Mouse (Mus musculus): Measurements from ENCODE around the gene Daw1.

Daw1 gene

DNA sequence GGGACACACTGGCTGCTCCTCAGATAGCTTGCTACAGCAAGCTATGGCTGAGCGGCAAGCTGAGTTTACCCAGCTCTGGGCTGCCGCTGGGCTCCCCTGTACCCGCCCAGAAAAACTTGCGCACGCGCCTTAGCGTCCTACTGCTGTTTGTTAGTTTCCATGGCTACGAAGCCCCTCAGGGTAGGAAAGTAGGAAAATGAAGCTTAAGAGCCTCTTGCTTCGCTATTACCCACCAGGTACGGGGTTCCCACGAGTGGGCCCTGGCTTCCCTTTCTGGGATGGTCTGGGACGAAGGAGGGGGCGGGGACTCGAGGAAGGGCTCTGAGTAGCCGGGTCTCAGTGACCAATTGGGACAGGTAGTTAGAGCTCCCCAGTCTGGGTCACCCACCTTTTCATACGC is at the start of gene Daw1:
Daw1 (plus strand) TSS at position 150 of the 400 bp plus-strand sequence.
- DNase-seq (ENCODE audit: inconsistent ontology term): peak; percentile 79

DNA sequence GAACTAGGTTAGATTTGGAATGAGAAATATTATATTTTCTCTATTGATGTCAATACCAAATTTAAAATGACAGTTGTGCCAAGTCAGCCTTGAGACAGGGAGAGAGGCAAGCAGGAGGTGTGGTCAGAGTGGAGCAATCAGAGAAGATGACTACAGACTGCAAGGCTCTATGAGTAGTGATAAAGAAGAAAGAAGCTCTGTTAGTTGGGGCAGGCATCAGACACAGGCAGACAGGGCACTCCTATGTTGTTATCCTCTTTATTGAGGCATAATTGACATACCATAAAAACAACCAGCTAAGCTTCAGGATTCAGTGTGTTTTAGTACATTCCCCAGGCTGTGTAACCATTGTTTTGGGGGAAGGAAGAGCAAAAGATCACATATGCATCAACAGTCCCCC is 48.6 kb upstream of the Daw1 start:
- no peak for DNase-seq (ENCODE audit: inconsistent ontology term)

DNA sequence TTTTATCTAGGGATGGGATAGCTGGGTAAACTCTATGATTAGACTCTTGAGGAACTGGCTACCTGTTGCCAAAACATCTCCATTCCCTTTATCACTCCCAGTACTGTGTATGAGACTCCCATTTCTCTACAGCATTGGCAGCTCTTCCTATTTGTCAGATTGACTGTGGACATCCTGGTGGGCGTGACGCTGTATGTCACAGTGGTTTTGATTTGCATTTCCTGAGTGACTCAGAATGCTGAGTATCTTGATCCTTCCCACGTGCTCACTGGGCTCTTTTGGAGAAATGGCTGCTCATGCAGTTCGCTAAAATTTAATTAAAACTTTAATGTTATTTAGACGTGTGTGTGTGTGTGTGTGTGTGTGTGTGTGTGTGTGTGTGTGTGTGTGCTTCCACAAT is 47.8 kb upstream of the Daw1 start:
- no peak for DNase-seq (ENCODE audit: inconsistent ontology term)

DNA sequence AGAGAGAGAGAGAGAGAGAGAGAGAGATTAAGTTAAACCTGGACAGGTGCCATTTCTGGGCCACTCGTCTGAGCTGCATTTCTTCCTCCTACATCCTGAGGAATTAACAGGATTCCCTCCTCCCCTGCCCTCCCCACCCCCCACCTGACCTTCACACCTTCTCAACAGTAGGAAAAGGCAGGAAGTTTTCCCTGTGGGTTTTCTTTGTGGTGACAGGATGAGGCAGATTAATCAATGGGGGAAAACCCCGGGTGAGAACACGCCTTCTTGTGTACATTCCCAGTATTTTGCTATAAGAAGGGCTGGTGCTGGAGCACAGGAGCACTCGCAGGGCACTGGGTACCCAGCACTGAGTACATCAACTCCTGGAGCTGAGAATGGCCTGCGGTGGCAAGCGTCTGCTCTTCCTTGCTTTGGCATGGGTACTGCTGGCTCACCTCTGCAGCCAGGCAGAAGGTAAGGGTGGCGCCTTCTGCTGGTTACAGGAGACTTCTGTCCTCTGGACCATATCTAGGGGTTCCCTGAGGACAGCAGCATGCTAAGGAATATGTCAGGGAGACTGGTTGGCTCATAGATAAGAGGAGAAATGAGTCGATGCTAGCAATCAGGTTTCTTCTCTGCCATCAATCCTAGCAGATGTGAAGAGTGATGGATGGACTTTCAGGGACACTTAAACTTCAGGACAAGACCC is 43.0 kb upstream of the Daw1 start, which contains the start of gene Ccl20:
Ccl20 (plus strand) TSS at position 320 of the 691 bp plus-strand sequence.
- DNase-seq (ENCODE audit: inconsistent ontology term): no peak

DNA sequence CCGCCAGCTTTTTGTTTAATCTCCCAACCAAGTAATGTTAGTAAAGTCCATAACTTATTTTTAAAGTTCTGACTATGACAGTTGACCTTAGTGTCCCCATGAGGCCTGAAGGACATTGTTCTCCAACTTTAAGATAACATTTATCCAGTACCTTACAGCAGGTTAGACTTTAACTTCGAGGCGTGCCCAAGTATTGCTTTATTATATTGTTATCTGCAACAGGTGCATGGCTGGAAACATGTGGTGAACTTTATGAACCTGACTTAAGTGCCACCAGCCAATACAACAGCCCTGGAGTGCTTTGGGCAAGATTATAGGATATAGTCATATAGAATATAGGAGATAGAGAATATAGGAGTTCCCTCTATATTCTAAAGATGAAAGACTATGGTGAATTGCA is 42.3 kb upstream of the Daw1 start:
- no peak for DNase-seq (ENCODE audit: inconsistent ontology term)

DNA sequence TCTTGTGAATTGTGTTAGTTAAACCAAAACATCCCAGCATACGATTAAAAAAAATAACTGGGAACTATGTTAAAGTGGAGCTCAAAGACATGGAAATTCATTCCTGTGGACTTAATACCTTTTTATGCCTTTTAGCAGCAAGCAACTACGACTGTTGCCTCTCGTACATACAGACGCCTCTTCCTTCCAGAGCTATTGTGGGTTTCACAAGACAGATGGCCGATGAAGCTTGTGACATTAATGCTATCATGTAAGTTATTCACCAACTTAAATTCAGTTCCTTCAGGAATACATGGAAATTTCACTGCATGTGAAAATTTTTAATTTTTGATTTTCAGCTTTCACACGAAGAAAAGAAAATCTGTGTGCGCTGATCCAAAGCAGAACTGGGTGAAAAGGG is 41.9 kb upstream of the Daw1 start:
- no peak for DNase-seq (ENCODE audit: inconsistent ontology term)

DNA sequence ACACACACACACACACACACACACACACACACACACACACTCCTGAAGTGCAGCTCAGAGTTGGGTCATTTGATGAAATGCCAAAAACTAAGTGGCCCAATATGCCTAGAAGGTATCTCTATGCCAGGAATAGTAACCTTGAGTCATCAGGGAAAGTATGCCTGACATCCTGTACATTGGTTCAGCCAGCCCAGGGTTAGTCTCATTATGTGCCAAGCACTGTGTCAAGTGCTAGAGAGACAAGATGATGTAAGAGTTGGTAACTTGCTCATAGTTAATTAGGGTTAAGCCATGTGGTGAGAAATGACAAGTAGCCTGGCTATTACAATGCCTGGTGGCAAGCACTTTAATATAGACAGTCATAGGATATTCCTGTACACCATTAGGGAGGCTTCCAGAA is 39.6 kb upstream of the Daw1 start:
- no peak for DNase-seq (ENCODE audit: inconsistent ontology term)

DNA sequence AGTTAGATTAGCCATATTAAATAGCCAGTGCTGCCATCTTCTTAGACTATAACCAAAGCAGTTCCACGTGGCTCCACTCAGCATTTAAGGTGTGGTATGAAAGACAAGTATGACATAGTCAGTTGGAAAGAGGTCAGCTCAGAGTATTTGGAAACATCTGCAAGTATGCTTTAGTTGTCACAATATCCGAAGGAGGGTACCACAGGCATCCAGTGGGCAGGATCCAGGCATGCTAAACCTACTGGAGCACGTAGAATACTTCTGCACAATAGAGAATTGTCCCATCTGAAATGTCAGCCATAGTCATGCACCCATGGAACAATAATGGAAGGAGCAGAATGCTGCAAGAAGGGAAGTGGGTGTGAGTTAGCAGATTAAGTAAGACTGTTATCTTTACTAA is 39.2 kb upstream of the Daw1 start:
- peak; percentile 89 for DNase-seq (ENCODE audit: inconsistent ontology term)

DNA sequence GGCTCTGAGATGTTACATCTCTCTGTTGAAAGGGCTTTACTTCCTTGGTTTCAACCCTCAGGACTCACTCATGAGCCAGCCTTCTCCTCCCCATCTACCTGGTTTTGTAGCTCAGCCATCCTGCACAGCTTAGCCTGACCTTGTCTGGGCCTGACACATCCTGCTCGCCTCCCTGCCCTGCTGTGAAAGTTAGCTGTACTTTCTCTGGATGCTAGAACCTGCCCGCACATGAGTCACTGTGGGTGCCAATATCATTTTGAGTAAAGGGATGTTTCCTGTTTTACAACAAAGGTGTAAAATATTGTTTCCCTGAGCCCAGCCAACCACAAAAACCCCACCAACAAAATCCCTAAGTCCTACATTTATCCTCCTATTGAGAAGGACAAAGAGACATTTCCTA is 36.4 kb upstream of the Daw1 start:
- no peak for DNase-seq (ENCODE audit: inconsistent ontology term)

DNA sequence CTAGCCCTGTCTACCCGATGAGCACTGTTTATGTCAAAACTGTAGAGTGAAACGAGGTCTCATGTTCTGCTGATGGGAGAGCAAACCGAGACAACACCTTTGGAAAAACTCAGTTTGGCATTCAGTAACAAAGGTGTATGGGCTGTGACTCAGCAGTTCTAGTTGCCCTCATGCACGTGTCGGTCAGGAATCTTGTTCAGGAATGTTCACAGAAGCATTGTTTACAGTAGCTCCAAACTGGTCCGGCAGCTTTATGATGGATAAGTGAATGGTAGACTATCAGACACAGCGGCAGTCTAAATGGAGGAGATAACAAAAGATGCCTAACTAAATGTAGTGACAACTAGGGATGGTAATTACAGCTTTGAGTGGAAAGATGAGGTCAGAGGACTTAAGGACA is 23.7 kb upstream of the Daw1 start:
- DNase-seq (ENCODE audit: inconsistent ontology term): no peak

DNA sequence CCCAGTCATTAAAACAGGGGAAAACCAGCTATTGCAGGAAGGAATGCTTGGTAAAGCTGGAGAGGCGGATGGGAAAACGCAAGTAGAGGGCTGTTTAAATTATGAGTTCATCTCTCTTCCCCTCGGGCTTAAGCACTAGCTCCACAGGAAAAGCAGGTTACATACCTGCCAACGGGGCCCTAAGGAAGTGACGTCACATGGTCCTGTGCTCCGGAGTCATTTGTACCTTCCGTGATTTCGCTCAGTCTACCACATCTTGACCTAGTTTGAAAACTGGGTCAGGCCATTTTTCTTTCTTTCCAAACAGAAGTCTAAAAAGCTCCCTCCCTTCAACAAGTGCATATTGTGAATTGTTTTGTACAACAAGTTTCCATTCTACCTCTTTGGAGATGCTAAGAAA is 21.7 kb upstream of the Daw1 start:
- DNase-seq (ENCODE audit: inconsistent ontology term): no peak

DNA sequence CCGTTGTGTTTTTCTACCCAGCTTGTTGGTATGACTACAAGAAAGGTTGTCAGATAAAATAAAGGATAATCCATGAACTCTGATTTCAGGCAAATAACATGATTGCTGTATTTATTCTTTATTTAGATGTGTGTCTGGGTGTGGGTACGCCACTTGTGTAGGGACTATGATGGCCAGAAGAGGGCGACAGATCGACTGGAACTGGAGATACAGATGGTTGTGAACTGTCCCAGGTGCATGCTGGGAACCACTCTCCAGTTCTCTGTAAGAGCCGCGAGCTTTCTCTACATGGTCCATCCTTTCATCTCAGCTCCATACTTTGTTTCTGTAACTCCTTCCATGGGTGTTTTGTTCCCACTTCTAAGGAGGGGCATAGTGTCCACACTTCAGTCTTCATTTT is 20.8 kb upstream of the Daw1 start:
- DNase-seq (ENCODE audit: inconsistent ontology term): no peak

DNA sequence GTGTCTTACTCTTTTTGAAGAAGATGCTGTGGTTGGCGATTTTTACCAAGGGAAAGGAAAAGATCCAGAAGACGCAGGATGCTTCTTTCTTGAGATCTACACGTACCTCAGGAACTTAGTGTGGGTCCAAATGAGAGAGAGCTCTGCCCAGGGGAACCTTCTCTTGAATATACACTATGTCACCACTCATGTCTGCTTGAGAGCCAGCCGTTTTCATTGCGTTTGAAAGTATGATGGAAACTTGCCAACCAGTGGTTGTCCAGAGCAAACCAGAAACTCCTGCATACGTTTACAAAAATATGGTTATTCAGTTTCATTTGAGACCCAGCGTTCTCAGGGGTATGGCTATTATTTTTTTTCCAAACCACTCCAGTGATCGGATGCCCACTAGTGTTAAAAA is 18.0 kb upstream of the Daw1 start:
- DNase-seq (ENCODE audit: inconsistent ontology term): no peak

DNA sequence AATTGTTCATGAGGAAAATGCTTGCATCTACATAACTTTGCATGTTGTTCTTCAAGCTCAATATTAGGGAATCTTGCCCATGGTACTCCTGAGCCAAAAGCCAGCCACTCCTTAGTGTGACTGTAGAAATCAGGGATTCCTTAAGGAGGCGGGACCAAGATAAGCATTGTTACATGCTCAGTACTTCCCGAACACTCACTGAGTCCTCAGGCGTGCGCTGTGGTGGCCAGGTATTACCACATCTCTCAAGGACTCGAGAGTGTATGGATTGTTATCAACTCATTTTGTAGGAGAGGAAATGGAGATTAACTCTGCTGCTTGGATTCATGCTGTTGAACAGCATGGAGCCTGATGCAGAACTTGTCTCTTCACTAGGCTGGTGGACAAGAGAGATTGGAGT is 17.5 kb upstream of the Daw1 start:
- no peak for DNase-seq (ENCODE audit: inconsistent ontology term)

DNA sequence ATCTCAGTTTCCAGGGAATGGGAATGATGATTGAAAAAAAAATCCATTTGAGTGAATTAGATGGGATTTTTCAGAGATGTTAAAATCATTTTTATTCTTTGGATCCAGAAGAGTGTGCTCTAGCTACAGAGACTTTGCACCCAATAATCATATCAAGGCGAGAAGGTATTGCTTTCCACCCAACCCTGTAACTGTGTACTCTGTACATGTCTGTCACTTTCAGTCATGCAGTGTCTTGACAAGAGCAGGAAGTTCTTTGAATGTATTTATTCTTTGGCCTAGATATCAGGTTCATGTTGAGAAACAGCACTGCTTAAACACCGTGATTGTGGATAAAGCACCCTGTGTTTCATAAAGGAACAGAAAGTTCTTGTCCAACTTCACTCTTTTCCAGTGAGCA is 13.0 kb upstream of the Daw1 start:
- no peak for DNase-seq (ENCODE audit: inconsistent ontology term)

DNA sequence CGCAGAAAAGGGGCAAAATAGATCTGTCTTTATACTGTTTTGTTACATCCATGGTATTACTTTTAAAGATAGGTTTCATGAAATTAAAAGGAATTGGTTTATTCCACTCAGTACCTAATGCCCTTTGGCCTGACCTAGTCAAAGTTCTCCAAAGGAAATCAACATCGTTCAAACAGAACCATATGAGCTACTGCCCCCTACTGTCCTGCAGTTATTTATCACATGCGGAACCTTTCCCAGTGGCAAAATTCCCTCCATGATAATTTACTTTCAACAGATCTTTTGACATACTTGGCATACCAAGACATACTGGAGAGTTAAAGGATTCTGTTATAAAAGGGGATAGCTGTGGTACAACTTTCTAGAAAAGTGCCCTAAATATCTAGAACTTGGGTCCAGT is 9.3 kb upstream of the Daw1 start:
- no peak for DNase-seq (ENCODE audit: inconsistent ontology term)

DNA sequence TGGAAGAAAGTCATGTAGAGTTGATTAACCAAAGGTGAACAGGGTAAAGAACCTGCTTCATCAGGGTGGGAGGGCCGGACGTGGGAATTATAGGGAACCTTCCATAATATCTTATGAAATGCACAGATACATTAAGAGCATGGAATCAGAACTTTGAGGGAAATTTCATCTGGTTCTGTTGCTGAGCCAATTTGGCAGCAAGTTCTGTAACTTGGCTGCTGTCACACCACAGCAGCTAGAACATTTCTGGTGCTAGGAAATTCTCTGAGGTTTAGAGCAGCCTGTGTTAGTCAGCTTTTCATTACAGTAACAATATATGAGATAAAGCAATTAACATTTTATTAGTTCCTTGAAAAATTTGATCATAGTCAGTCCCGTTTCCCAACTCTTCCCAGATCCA is 6.6 kb upstream of the Daw1 start:
- DNase-seq (ENCODE audit: inconsistent ontology term): peak; percentile 35

DNA sequence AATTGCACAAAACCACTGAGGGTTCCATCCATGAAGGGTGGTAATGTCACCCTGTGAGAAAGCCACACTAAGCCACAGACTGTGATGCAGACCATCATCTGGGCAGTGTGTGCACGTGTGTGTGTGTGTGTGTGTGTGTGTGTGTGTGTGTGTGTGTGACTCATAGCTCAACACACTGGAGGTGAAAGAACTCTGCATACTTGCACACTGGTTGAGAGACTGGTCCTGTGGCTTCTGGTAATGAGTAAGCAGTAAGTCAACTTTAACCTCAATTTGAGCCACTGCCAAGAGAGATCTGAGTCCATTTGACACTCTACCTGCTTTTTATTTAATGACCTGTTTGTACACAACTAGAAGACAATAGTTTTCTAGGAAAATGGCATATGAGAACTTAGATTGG is 2.7 kb upstream of the Daw1 start:
- DNase-seq (ENCODE audit: inconsistent ontology term): peak; percentile 46

DNA sequence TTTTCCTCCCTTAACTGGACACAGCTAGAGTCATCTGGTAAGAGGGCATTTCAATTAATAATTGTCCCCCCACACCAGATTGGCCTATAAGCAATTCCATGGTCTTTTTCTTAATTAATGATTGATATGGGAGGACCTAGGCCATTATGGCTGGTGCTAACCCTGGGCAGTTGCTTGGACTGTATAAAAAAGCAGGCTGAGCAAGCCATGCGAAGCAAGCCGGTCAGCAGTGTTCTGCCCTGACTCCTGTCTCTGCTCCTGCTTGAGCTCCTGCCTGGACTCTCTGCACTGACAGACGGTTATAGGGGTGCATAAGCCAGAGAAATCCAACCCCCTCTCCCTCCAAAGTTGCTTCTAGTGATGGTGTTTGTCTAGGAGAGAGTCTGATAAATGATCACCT is 2.1 kb downstream of the Daw1 start:
- DNase-seq (ENCODE audit: inconsistent ontology term): no peak

DNA sequence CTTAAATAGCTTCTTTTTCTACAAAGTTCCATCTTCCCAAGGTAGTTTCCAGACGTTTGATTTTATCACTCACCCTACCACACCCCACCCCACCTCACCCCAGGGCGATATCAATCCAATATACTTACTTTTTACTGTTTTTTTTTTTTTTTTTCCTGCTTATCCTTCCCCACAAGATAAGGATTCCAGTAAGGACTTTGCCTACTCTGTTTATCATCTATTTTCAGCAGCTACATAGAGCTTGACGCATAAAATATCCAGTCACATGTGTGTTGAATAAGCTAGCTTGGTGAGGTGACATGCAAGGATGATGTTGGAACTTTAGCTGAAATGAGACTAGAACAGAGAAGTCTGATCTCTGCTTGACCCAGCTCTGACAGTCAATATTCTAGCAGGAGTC is 4.5 kb downstream of the Daw1 start:
- no peak for DNase-seq (ENCODE audit: inconsistent ontology term)

DNA sequence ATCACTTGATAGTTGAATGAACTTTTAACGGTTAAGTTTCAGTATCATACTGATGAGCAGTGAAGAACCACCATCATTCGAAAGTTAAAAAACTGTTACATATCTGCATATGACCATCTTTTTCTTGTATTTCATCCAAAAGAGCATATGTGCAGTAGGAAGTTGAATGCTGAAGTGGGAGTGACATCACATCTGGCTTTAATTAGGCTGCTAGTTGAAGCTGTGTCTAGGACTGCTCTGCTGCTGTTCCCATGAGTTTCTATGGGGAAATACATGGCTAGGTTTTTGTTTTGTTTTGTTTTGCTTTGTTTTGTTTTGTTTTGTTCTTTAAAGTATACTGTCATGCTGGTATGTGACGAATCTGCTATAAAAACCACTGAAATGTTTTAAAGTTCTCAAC is 9.6 kb downstream of the Daw1 start:
- DNase-seq (ENCODE audit: inconsistent ontology term): no peak

DNA sequence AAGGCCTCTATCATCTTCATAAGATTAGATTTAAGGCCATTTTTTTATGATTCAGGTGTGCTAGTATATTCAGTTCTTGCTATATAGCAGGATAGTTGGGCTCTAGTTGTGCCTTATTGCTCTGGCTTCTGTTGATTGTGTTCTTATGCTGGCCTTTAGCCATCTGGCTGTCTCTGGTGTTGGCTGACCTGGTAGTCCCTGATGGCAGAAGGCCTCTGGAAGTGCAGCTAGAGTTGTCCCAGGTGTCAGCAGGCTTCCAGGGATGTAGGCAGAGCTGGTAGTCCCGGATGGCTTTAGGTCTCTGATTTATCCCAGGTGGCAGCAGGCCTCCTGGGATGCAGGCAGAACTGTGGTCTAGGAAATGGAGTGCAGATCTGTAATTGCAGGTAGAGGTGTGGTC is 16.4 kb downstream of the Daw1 start:
- DNase-seq (ENCODE audit: inconsistent ontology term): no peak

DNA sequence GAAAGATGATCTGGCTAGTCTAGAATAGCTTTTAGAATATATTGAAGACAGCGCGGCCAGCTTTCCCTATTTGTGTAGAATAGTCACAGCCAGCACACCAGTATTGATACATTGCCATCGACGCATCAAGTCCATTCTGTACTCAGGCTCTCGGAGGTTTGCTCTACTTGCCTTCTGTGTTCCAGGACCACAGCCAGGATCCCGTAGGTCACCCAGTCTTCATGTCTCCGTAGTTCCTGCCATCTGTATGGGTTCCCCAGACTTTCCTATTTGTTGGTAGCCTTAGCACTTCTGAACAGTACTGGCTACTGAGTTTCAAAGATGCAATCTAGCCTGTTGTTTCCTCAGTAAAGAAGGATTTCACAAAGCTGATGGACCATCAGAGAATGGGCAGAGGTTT is 20.0 kb downstream of the Daw1 start:
- DNase-seq (ENCODE audit: inconsistent ontology term): no peak

DNA sequence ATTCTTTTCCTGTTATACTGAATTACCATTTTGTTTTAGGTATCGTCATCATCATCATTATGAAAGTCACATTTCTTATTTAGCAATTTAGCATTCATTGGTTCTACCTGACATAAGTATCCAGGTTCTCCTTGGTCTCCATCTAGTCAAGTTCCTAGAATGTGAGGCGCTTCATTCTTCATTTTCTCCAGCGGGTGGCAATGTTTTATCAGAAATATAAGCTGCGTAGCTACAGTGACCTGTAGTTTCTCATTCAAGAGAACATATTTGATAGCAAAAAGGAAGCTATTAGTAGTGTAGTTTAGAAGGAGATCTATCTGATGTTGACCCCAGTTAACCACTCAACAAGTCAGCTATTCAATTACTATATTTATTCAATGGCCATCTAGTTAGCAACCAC is 21.9 kb downstream of the Daw1 start:
- DNase-seq (ENCODE audit: inconsistent ontology term): no peak

Measured in Muller cell, postnatal 12 days (primary cell).